Mouse (Mus musculus): ENCODE measurements around the gene Dcaf8.

- TF ChIP-seq CTCF (IDR thresholded peaks at IDR 0.05; ENCODE audit: extremely low read depth, insufficient read depth, insufficient read length, insufficient replicate concordance) (no peak), POLR2A (IDR thresholded peaks at IDR 0.05; ENCODE audit: low read depth, low read length) (no peak)
These were observed 72.5 kb downstream of the Dcaf8 start for GRCm38 (mm10) chr1:172220414-172220813.
